Mouse (Mus musculus) kidney, adult 2 months (tissue): ENCODE data around the gene Ceacam15.

ENCODE experiments used
- CTCF ChIP-seq: fragments of 200-500 bp; conservative IDR thresholded peaks from 2 replicates; pipeline ENCODE4 v1.5.1; 2011; ENCODE audit warnings: low read depth, mild to moderate bottlenecking, control low read depth, low read length, moderate library complexity, mixed read lengths; ENCODE audit not compliant: insufficient read depth, insufficient read length
- POLR2A ChIP-seq: fragments of 200-500 bp; IDR thresholded peaks from one replicate; pipeline ENCODE4 v1.6.1; 2011; ENCODE audit warnings: low read depth, low read length, control low read depth

- TF ChIP-seq CTCF (no peak), POLR2A (no peak)
Measured at GRCm38 (mm10) chr7:16689196-16689595, 13.7 kb upstream of the Ceacam15 start.
